Mouse (Mus musculus) lung, postnatal 0 days (tissue): ENCODE measurements around the gene Stk31. TPM values are rescaled to one million over a fixed set of nuclear protein-coding genes. Genes with fewer than 3 reads are reported as not detected.
A peak's percentile ranks its signal among the peaks of the same experiment; 100 is the strongest.
"Not testable (repeated sequence)": the region's sequence is repeated elsewhere in the genome, so short reads cannot be mapped to it uniquely, and the experiment has no call there.

ENCODE experiments used
- ATAC-seq: fragments of 200-750 bp; cut with Nextera tagmentation; 2 replicates; pipeline ENCODE4 v1.8.0; 2017; ENCODE audit warnings: moderate library complexity
- DNase-seq: peaks from one replicate; pipeline ENCODE4 v3.0.0-alpha.2; 2016; ENCODE audit warnings: low spot score
- H3K27ac ChIP-seq: fragments of 300-500 bp; sonication (generic); 2 replicates; pipeline ENCODE4 v1.5.1; 2014; ENCODE audit warnings: antibody characterized with exemption, mild to moderate bottlenecking, low read length, mixed read lengths
- H3K27me3 ChIP-seq: fragments of 300-500 bp; sonication (generic); replicated peaks from 2 replicates; pipeline ENCODE4 v1.6.1; 2014; ENCODE audit warnings: low read length, mixed read lengths; ENCODE audit not compliant: insufficient read depth
- H3K36me3 ChIP-seq: fragments of 300-500 bp; sonication (generic); 2 replicates; pipeline ENCODE4 v1.6.1; 2014; ENCODE audit warnings: low read length, mixed read lengths; ENCODE audit not compliant: insufficient read depth
- H3K4me1 ChIP-seq: fragments of 300-500 bp; sonication (generic); 2 replicates; pipeline ENCODE4 v1.6.1; 2014; ENCODE audit warnings: antibody characterized with exemption, low read depth, low read length, mixed read lengths; ENCODE audit not compliant: insufficient read depth
- H3K4me2 ChIP-seq: fragments of 300-500 bp; sonication (generic); replicated peaks from 2 replicates; pipeline ENCODE4 v1.6.1; 2014; ENCODE audit warnings: low read depth, mild to moderate bottlenecking, low read length, moderate library complexity, mixed read lengths
- H3K4me3 ChIP-seq: fragments of 300-500 bp; sonication (generic); 2 replicates; pipeline ENCODE4 v1.5.1; 2014; ENCODE audit warnings: low read depth, low read length
- H3K9ac ChIP-seq: fragments of 300-500 bp; sonication (generic); replicated peaks from 2 replicates; pipeline ENCODE4 v1.6.1; 2014; ENCODE audit warnings: low read depth, mild to moderate bottlenecking
- H3K9me3 ChIP-seq: fragments of 300-500 bp; sonication (generic); 2 replicates; pipeline ENCODE4 v1.6.1; 2016; ENCODE audit warnings: low read length, mixed read lengths
- CTCF ChIP-seq: IDR thresholded peaks from 2 replicates; pipeline ENCODE4 v1.5.1; 2016; ENCODE audit warnings: antibody characterized with exemption, mild to moderate bottlenecking
- EP300 ChIP-seq: IDR thresholded peaks from 2 replicates; pipeline ENCODE4 v1.6.1; 2016; ENCODE audit warnings: antibody characterized with exemption, mild to moderate bottlenecking, control low read depth
- WGBS: fragments of 180-500 bp; shearing (Covaris S2); extraction: QIAGEN DNeasy Blood & Tissue Kit; methylation state at CpG from one replicate; pipeline ENCODE4 v1.1.7; 2014; 5-methylcytosine and 5-hydroxymethylcytosine counted together
- polyA plus RNA-seq: library from polyadenylated mRNA; unstranded; fragments of >200 nt; fragmentation: Nextera tagmentation; extraction: Ambion mirVana; gene quantifications from 2 replicates; pipeline ENCODE4 v1.2.1, GENCODE M21; 2015

The Stk31 gene
- polyA plus RNA-seq, 1 experiment from 2014 or later = not detected

GRCm38 (mm10) chr6:49410830-49411229, 15.4 kb downstream of the Stk31 start:
- TF ChIP-seq EP300 = no peak
- no peak for TF ChIP-seq CTCF
- no peak for DNase-seq
- 80% methylated on average over 3 of the region's 3 CpGs for WGBS

GRCm38 (mm10) chr6:49412967-49413366, 17.6 kb downstream of the Stk31 start:
- WGBS = 56% methylated on average over 2 of the region's 2 CpGs
- H3K4me1 ChIP-seq, H3K4me3 ChIP-seq, DNase-seq, H3K27me3 ChIP-seq, H3K9ac ChIP-seq, H3K36me3 ChIP-seq, ATAC-seq, H3K9me3 ChIP-seq, H3K4me2 ChIP-seq, H3K27ac ChIP-seq: not testable (repeated sequence)

More at GRCm38 (mm10) chr6:49410830-49411229, 15.4 kb downstream of the Stk31 start:
- ATAC-seq = no peak
- H3K4me2 ChIP-seq = no peak overlapping the region
- H3K9me3 ChIP-seq = no peaks in the 10 kb centered on the region
- H3K36me3 ChIP-seq = no peaks in the 10 kb centered on the region
- no peak overlapping the region for H3K9ac ChIP-seq
- no peak overlapping the region for H3K27ac ChIP-seq
- H3K27me3 ChIP-seq = no peaks in the 10 kb centered on the region
- no peaks in the 10 kb centered on the region for H3K4me1 ChIP-seq
- H3K4me3 ChIP-seq = no peak overlapping the region

GRCm38 (mm10) chr6:49415971-49416370, 20.6 kb downstream of the Stk31 start:
- no peak overlapping the region for H3K9ac ChIP-seq
- no peak for DNase-seq
- no peak for ATAC-seq
- no peak overlapping the region for H3K4me2 ChIP-seq
- no peaks in the 10 kb centered on the region for H3K36me3 ChIP-seq
- H3K4me3 ChIP-seq = no peak overlapping the region
- WGBS = 78% methylated on average over 1 of the region's 1 CpGs
- H3K9me3 ChIP-seq = no peaks in the 10 kb centered on the region
- no peaks in the 10 kb centered on the region for H3K27me3 ChIP-seq
- H3K4me1 ChIP-seq = no peaks in the 10 kb centered on the region
- TF ChIP-seq CTCF = no peak
- no peak overlapping the region for H3K27ac ChIP-seq

GRCm38 (mm10) chr6:49437306-49437705, 41.9 kb downstream of the Stk31 start:
- no peak overlapping the region for H3K9ac ChIP-seq
- no peak for TF ChIP-seq CTCF
- TF ChIP-seq EP300 = no peak
- no peak overlapping the region for H3K27ac ChIP-seq
- no peaks in the 10 kb centered on the region for H3K36me3 ChIP-seq
- 41% methylated on average over 1 of the region's 1 CpGs for WGBS
- H3K9me3 ChIP-seq = no peaks in the 10 kb centered on the region
- H3K27me3 ChIP-seq = no peaks in the 10 kb centered on the region
- H3K4me3 ChIP-seq = no peak overlapping the region
- no peak overlapping the region for H3K4me2 ChIP-seq
- H3K4me1 ChIP-seq = no peaks in the 10 kb centered on the region
- DNase-seq = no peak
- no peak for ATAC-seq

- Histone ChIP-seq H3K4me3 (no peak overlapping the region), H3K27me3 (no peaks in the 10 kb centered on the region), H3K4me1 (no peaks in the 10 kb centered on the region), H3K27ac (no peak overlapping the region), H3K4me2 (no peak overlapping the region), H3K9ac (no peak overlapping the region), H3K9me3 (no peaks in the 10 kb centered on the region), H3K36me3 (no peaks in the 10 kb centered on the region)
- DNase-seq (peak; percentile 61), ATAC-seq (no peak)
- TF ChIP-seq EP300 (no peak), CTCF (no peak)
- WGBS = 46% methylated on average over 5 of the region's 5 CpGs
Observed at GRCm38 (mm10) chr6:49458112-49458511, 62.7 kb downstream of the Stk31 start.

- TF ChIP-seq EP300 (no peak), CTCF (no peak)
- H3K27ac ChIP-seq = no peak overlapping the region
- DNase-seq = no peak
- H3K4me1 ChIP-seq = no peaks in the 10 kb centered on the region
- H3K27me3 ChIP-seq = no peaks in the 10 kb centered on the region
- no peak for ATAC-seq
- no peak overlapping the region for H3K4me3 ChIP-seq
- no peaks in the 10 kb centered on the region for H3K9me3 ChIP-seq
- H3K4me2 ChIP-seq = no peak overlapping the region
- 98% methylated on average over 2 of the region's 2 CpGs for WGBS
- no peaks in the 10 kb centered on the region for H3K36me3 ChIP-seq
- no peak overlapping the region for H3K9ac ChIP-seq
Observed at GRCm38 (mm10) chr6:49483205-49483604, 87.8 kb downstream of the Stk31 start.

GRCm38 (mm10) chr6:49491526-49491925, 96.1 kb downstream of the Stk31 start:
- no peaks in the 10 kb centered on the region for H3K9me3 ChIP-seq
- H3K4me1 ChIP-seq = no peaks in the 10 kb centered on the region
- no peaks in the 10 kb centered on the region for H3K27me3 ChIP-seq
- H3K27ac ChIP-seq = no peak overlapping the region
- no peaks in the 10 kb centered on the region for H3K36me3 ChIP-seq
- H3K4me2 ChIP-seq = no peak overlapping the region
- no peak overlapping the region for H3K4me3 ChIP-seq
- TF ChIP-seq EP300 (no peak), CTCF (no peak)
- WGBS = 92% methylated on average over 10 of the region's 10 CpGs
- no peak for ATAC-seq
- DNase-seq = no peak
- no peak overlapping the region for H3K9ac ChIP-seq
